ENCODE assay signal across 7 mouse cellular contexts in genomic region chr4:101264741-101265513, GRCm38 (mm10). TPM values are rescaled to one million over a fixed set of nuclear protein-coding genes. Genes with fewer than 3 reads are reported as not detected.
A peak's percentile ranks its signal among the peaks of the same experiment; 100 is the strongest.
DNase-seq lines count a peak whose midpoint lies in the region; ATAC-seq lines count a peak whose summit lies in the region.

Gene Jak1 (minus strand): TSS chr4:101265282.

- H3K4me1 ChIP-seq in intestine, embryonic 16.5 days (ENCODE audit: control insufficient read depth, insufficient read depth, low read length): peaks cover 5% of the 10 kb centered on the region; the same call in 1 of the 2 replicates
- H3K4me1 ChIP-seq in midbrain, embryonic 11.5 days (ENCODE audit: control insufficient read depth, insufficient read depth, low read length): peaks cover 4% of the 10 kb centered on the region; the same call in 1 of the 2 replicates

- H3K9ac ChIP-seq in intestine, embryonic 16.5 days (ENCODE audit: low read depth, low read length): peak within 1 kb of the TSS; percentile 98
- peak within 1 kb of the TSS; percentile 87 for H3K9ac ChIP-seq in midbrain, embryonic 11.5 days (ENCODE audit: low read length)

- intact Hi-C loops in left cerebral cortex, postnatal 36 days (cut with DNase I): loop anchor here (5.0 kb wide), 1 partner anchor 98 kb away; no protein-coding TSS in a partner anchor

- no peaks in the 10 kb centered on the region for H3K9me3 ChIP-seq in intestine, embryonic 16.5 days (ENCODE audit: control insufficient read depth, low read length)
- no peaks in the 10 kb centered on the region for H3K9me3 ChIP-seq in midbrain, embryonic 11.5 days (ENCODE audit: control insufficient read depth, low read length)

- no peaks in the 10 kb centered on the region for H3K36me3 ChIP-seq in intestine, embryonic 16.5 days (ENCODE audit: control insufficient read depth, insufficient read depth, low read length)
- no peaks in the 10 kb centered on the region for H3K36me3 ChIP-seq in midbrain, embryonic 11.5 days (ENCODE audit: control insufficient read depth, insufficient read depth, low read length)

- peak within 1 kb of the TSS; percentile 95 for H3K27ac ChIP-seq in intestine, embryonic 16.5 days (ENCODE audit: low read length)
- H3K27ac ChIP-seq in midbrain, embryonic 11.5 days (ENCODE audit: low read depth, low read length): peak within 1 kb of the TSS; percentile 72

- ATAC-seq in intestine, embryonic 16.5 days: peak; percentile 99
- ATAC-seq in midbrain, embryonic 11.5 days (ENCODE audit: low FRiP score): peak; percentile 99

- peak within 1 kb of the TSS; percentile 72 for H3K4me2 ChIP-seq in intestine, embryonic 16.5 days (ENCODE audit: low read depth, low read length)
- H3K4me2 ChIP-seq in midbrain, embryonic 11.5 days: peak within 1 kb of the TSS; percentile 85

- peak; percentile 98 for DNase-seq in adrenal gland, adult 8-10 months
- peak; percentile 96 for DNase-seq in embryo, embryonic 9.5 days (ENCODE audit: extremely low spot score)
- peak; percentile 94 to 98 for DNase-seq in gastrocnemius, postnatal 4 days (ENCODE audit: low spot score in 2 of 2)
- peak; percentile 94 to 95 for DNase-seq in left cerebral cortex, postnatal 36 days (ENCODE audit: low spot score in 2 of 2)
- DNase-seq in midbrain, embryonic 11.5 days (ENCODE audit: low spot score, missing footprints): peak; percentile 99
- peak; percentile 98 for DNase-seq in skeletal muscle tissue, adult 2 months (ENCODE audit: low read depth, low spot score)

- H3K4me3 ChIP-seq in intestine, embryonic 16.5 days (ENCODE audit: low read length): peak within 1 kb of the TSS; percentile 99
- H3K4me3 ChIP-seq in midbrain, embryonic 11.5 days (ENCODE audit: low read depth, low read length): peak within 1 kb of the TSS; percentile 93

- under 1% methylated on average over 84 of the region's 84 CpGs for WGBS in intestine, embryonic 16.5 days
- WGBS in midbrain, embryonic 11.5 days: under 1% methylated on average over 80 of the region's 84 CpGs

- H3K27me3 ChIP-seq in intestine, embryonic 16.5 days (replicated peaks; ENCODE audit: control insufficient read depth, insufficient read depth, low read length): no peaks in the 10 kb centered on the region
- H3K27me3 ChIP-seq in midbrain, embryonic 11.5 days (ENCODE audit: control insufficient read depth, insufficient read depth, low read length): no peaks in the 10 kb centered on the region

RNA-seq across cellular contexts. Expression of gene Jak1, which starts in this region (rescaled TPM):
- 100 to 1,000 TPM; 124 to 155 (median 151) TPM for total RNA-seq in adrenal gland, adult 8-10 months (2022)
- 100 to 1,000 TPM; 108 to 117 TPM for total RNA-seq in gastrocnemius, postnatal 4 days (2021)
- 66.7 and 67.9 TPM in 2 replicates for polyA plus RNA-seq in intestine, embryonic 16.5 days (2015; fragmentation: Nextera tagmentation; extraction: Ambion mirVana)
- 100 to 1,000 TPM; 122 to 126 TPM for total RNA-seq in left cerebral cortex, postnatal 36 days (2021)
- polyA plus RNA-seq in midbrain, embryonic 11.5 days (2014; fragmentation: Nextera tagmentation; extraction: Ambion mirVana): 52.2 and 58.2 TPM in 2 replicates

Comparison
In these comparisons a context has a peak if more than half of its experiments do, and no peak if none do; other contexts are left out.
1. Peak in every context shown above with its lines: DNase-seq, ATAC-seq, H3K4me3 ChIP-seq and H3K27ac ChIP-seq.